Mouse (Mus musculus) stomach, embryonic 14.5 days (tissue): Measurements from ENCODE around the gene Cel. TPM values are rescaled to one million over a fixed set of nuclear protein-coding genes. Genes with fewer than 3 reads are reported as not detected.

Experiments used
- ATAC-seq: fragments of 200-750 bp; cut with Nextera tagmentation; 2 replicates; pipeline ENCODE4 v1.8.0; 2017; ENCODE audit warnings: low read depth, moderate TSS enrichment; ENCODE audit not compliant: insufficient number of reproducible peaks, insufficient read depth, low FRiP score
- H3K27ac ChIP-seq: fragments of 300-500 bp; sonication (generic); 2 replicates; pipeline ENCODE4 v1.5.1; 2014; ENCODE audit warnings: mild to moderate bottlenecking, low read length, moderate library complexity, mixed read lengths
- H3K27me3 ChIP-seq: fragments of 300-500 bp; sonication (generic); 2 replicates; pipeline ENCODE4 v1.6.1; 2014; ENCODE audit warnings: low read length, control low read depth, mixed read lengths; ENCODE audit not compliant: control insufficient read depth, insufficient read depth
- H3K36me3 ChIP-seq: fragments of 300-500 bp; sonication (generic); 2 replicates; pipeline ENCODE4 v1.6.1; 2014; ENCODE audit warnings: mild to moderate bottlenecking, control low read depth, low read length, moderate library complexity, mixed read lengths; ENCODE audit not compliant: control insufficient read depth, insufficient read depth
- H3K4me1 ChIP-seq: fragments of 300-500 bp; sonication (generic); 2 replicates; pipeline ENCODE4 v1.6.1; 2014; ENCODE audit warnings: low read length, control low read depth, mixed read lengths; ENCODE audit not compliant: control insufficient read depth, insufficient read depth
- H3K4me2 ChIP-seq: fragments of 300-500 bp; sonication (generic); replicated peaks from 2 replicates; pipeline ENCODE4 v1.6.1; 2014; ENCODE audit warnings: low read depth, low read length, control low read depth
- H3K4me3 ChIP-seq: fragments of 300-500 bp; sonication (generic); 2 replicates; pipeline ENCODE4 v1.5.1; 2014; ENCODE audit warnings: low read depth, low read length, control low read depth
- H3K9ac ChIP-seq: fragments of 300-500 bp; sonication (generic); replicated peaks from 2 replicates; pipeline ENCODE4 v1.6.1; 2014; ENCODE audit warnings: low read depth, mild to moderate bottlenecking, control low read depth, low read length, moderate library complexity, mixed read lengths
- H3K9me3 ChIP-seq: fragments of 300-500 bp; sonication (generic); 2 replicates; pipeline ENCODE4 v1.6.1; 2016; ENCODE audit warnings: low read depth, low read length, control low read depth; ENCODE audit not compliant: control insufficient read depth
- WGBS: fragments of 180-500 bp; shearing (Covaris S2); extraction: QIAGEN DNeasy Blood & Tissue Kit; methylation state at CpG from one replicate; pipeline ENCODE4 v1.1.7; 2014; 5-methylcytosine and 5-hydroxymethylcytosine counted together
- polyA plus RNA-seq: library from polyadenylated mRNA; unstranded; fragments of >200 nt; fragmentation: Nextera tagmentation; extraction: Ambion mirVana; gene quantifications from 2 replicates; pipeline ENCODE4 v1.2.1, GENCODE M21; 2014

Gene Cel
- polyA plus RNA-seq, 1 experiment from 2014 or later = not detected

- Histone ChIP-seq H3K4me3 (no peak overlapping the region), H3K4me2 (0 out of 2 replicates have a peak overlapping the region, but pooled peaks have one; percentile 16), H3K9ac (peak overlapping the region; percentile 18; the same call in 1 of the 2 replicates), H3K36me3 (no peaks in the 10 kb centered on the region), H3K27ac (peak overlapping the region; percentile 82), H3K4me1 (peaks cover 36% of the 10 kb centered on the region), H3K9me3 (no peaks in the 10 kb centered on the region), H3K27me3 (no peaks in the 10 kb centered on the region)
- WGBS = 18% methylated on average over 11 of the region's 11 CpGs
- peak; percentile 89 for ATAC-seq
These were observed 37.8 kb downstream of the Cel start for GRCm38 (mm10) chr2:28525219-28525942.

GRCm38 (mm10) chr2:28524406-28524805 lies 38.8 kb downstream of the Cel start:
- Histone ChIP-seq H3K4me1 (peaks cover 31% of the 10 kb centered on the region), H3K9me3 (no peaks in the 10 kb centered on the region), H3K4me2 (no peak overlapping the region), H3K9ac (no peak overlapping the region), H3K4me3 (no peak overlapping the region), H3K36me3 (no peaks in the 10 kb centered on the region), H3K27ac (no peak overlapping the region), H3K27me3 (no peaks in the 10 kb centered on the region)
- WGBS = 78% methylated on average over 10 of the region's 10 CpGs
- no peak for ATAC-seq

- H3K36me3 ChIP-seq = no peaks in the 10 kb centered on the region
- peaks cover 31% of the 10 kb centered on the region for H3K4me1 ChIP-seq
- H3K27me3 ChIP-seq = no peaks in the 10 kb centered on the region
- H3K9me3 ChIP-seq = no peaks in the 10 kb centered on the region
- H3K4me2 ChIP-seq = no peak overlapping the region
- peak overlapping the region; percentile 33; the same call in 1 of the 2 replicates for H3K27ac ChIP-seq
- H3K4me3 ChIP-seq = no peak overlapping the region
- H3K9ac ChIP-seq = no peak overlapping the region
- ATAC-seq = peak; percentile 60
- 23% methylated on average over 5 of the region's 5 CpGs for WGBS
These were observed 39.5 kb downstream of the Cel start for GRCm38 (mm10) chr2:28523643-28524117.

DNA sequence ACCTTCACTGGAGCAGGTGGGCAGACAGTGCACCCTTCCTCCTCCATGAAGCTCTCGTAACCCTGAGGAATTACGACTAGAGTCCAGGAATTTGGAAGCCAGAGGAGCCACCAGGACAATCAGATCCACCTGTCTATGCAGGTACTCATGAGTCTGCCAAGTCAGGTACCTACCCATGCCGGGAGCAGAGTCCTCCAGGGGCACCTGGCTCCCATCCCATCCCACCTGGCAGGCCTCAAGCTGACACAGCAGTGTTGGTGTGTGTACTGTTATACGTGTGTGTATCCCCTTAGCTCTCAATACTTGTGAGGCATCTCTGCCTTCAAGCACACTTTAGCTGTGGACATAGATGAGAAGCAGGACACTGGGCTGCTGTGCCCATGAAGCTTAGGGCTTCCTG lies 41.0 kb downstream of the Cel start:
- no peak overlapping the region for H3K4me2 ChIP-seq
- H3K36me3 ChIP-seq = no peaks in the 10 kb centered on the region
- ATAC-seq = no peak
- no peak overlapping the region for H3K4me3 ChIP-seq
- H3K4me1 ChIP-seq = peaks cover 36% of the 10 kb centered on the region
- H3K27me3 ChIP-seq = no peaks in the 10 kb centered on the region
- H3K9ac ChIP-seq = no peak overlapping the region
- H3K27ac ChIP-seq = no peak overlapping the region
- WGBS = 82% methylated on average over 4 of the region's 4 CpGs
- H3K9me3 ChIP-seq = no peaks in the 10 kb centered on the region

DNA sequence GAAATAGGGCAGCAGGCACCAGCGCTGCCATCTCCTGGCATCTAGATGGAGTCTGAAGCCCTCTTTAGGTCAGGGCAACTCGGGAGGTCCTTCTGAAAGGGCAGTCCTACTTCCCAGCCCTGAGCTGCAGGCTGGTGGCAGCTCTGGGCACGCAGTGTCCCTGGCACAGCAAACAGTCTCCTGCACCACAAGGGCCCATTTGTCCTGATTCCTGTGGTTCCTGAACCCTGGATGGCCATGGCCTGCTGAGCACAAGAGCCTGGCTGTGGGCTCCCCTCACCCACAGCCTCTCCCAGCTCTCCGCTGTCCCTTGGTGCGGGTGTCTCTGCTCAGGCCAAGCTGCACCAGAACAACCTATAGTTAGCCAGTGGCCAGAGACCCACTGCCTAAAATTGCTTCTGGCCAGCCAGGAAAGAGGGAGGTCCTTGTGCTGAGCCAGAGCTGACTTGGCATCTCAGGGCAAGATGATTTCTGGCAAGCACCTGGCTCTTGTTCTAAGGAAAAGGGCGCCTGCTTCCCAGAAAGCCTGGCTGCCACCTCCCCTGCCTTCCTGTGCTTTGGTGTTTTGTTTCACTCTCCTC lies 41.5 kb downstream of the Cel start:
- Histone ChIP-seq H3K36me3 (no peaks in the 10 kb centered on the region), H3K9me3 (no peaks in the 10 kb centered on the region), H3K4me3 (no peak overlapping the region), H3K27ac (no peak overlapping the region), H3K4me1 (peaks cover 33% of the 10 kb centered on the region), H3K9ac (no peak overlapping the region), H3K4me2 (no peak overlapping the region), H3K27me3 (no peaks in the 10 kb centered on the region)
- no peak for ATAC-seq
- WGBS = 84% methylated on average over 6 of the region's 6 CpGs

- Histone ChIP-seq H3K4me1 (peaks cover 23% of the 10 kb centered on the region), H3K9me3 (no peaks in the 10 kb centered on the region), H3K4me2 (no peak overlapping the region), H3K9ac (no peak overlapping the region), H3K36me3 (no peaks in the 10 kb centered on the region), H3K27me3 (no peaks in the 10 kb centered on the region), H3K27ac (no peak overlapping the region), H3K4me3 (no peak overlapping the region)
- WGBS = 82% methylated on average over 5 of the region's 5 CpGs
- ATAC-seq = no peak
These were observed 42.6 kb downstream of the Cel start for GRCm38 (mm10) chr2:28520581-28520980.

DNA sequence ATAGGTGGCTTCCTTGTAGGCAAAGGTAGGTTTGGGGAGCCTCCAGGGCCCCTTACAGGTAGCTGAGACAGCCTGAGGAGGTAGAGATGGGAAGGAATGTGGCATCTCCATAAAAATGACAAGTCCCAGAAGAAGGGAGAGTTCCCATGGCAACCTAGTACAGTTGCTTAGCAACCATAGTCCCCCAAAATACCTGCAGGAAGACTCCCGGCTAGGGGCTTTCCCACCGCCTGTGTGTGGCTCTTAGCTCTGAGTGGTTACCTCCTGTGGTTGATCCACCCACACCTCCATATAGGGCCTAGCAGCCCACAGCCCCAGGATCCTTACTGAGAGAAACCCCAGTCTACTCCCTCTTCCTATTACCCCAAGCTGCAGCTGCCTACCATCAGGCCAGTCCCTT lies 45.0 kb downstream of the Cel start:
- no peak for ATAC-seq
- Histone ChIP-seq H3K36me3 (no peaks in the 10 kb centered on the region), H3K9me3 (no peaks in the 10 kb centered on the region), H3K27me3 (no peaks in the 10 kb centered on the region), H3K4me3 (no peak overlapping the region), H3K4me1 (peaks cover 17% of the 10 kb centered on the region), H3K9ac (no peak overlapping the region), H3K27ac (no peak overlapping the region), H3K4me2 (no peak overlapping the region)
- 22% methylated on average over 2 of the region's 2 CpGs for WGBS

- no peak overlapping the region for H3K9ac ChIP-seq
- H3K36me3 ChIP-seq = no peaks in the 10 kb centered on the region
- H3K4me1 ChIP-seq = peaks cover 16% of the 10 kb centered on the region
- ATAC-seq = peak; percentile 25; the same call in 1 of the 2 replicates
- H3K27ac ChIP-seq = no peak overlapping the region
- no peak overlapping the region for H3K4me2 ChIP-seq
- H3K9me3 ChIP-seq = no peaks in the 10 kb centered on the region
- no peak overlapping the region for H3K4me3 ChIP-seq
- H3K27me3 ChIP-seq = no peaks in the 10 kb centered on the region
- WGBS = 39% methylated on average over 5 of the region's 5 CpGs
These were observed 45.8 kb downstream of the Cel start for GRCm38 (mm10) chr2:28517206-28517909.
